Mouse (Mus musculus) embryo, embryonic 9.5 days (tissue): Measurements from ENCODE around the gene Emc8.

Source experiments
- DNase-seq: peaks from one replicate; pipeline ENCODE4 v3.0.0-alpha.2; 2017; ENCODE audit errors: extremely low spot score

Gene Emc8

DNA sequence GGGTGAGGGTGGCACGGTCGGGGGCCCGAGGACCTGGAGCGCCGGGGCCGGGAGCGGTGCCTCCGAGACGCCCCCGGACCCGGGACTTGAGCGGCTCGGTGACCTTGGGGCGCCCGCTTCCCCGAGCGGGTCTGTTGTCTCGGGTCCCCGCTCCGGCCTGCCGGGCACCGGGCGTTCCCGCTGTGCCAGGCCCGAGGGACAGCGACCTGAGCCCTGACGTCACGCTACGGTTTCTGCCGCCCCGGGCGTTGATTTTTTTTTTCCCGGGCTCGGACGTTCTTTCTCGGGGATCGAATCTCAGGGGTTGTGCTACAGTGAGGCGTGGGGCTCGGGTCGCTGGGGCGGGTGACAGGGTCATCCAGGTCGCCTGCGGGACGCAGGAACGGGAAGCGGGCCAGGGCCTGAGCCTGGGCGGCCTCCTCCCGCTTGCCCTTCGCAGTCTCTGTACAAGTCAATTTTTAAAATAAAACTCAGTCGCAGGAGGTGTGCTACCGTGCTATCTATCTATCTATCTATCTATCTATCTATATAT is at the start of gene Emc8:
TSS of gene Emc8 (minus strand) at position 200 of the 532 bp plus-strand sequence.
- DNase-seq = no peak

DNA sequence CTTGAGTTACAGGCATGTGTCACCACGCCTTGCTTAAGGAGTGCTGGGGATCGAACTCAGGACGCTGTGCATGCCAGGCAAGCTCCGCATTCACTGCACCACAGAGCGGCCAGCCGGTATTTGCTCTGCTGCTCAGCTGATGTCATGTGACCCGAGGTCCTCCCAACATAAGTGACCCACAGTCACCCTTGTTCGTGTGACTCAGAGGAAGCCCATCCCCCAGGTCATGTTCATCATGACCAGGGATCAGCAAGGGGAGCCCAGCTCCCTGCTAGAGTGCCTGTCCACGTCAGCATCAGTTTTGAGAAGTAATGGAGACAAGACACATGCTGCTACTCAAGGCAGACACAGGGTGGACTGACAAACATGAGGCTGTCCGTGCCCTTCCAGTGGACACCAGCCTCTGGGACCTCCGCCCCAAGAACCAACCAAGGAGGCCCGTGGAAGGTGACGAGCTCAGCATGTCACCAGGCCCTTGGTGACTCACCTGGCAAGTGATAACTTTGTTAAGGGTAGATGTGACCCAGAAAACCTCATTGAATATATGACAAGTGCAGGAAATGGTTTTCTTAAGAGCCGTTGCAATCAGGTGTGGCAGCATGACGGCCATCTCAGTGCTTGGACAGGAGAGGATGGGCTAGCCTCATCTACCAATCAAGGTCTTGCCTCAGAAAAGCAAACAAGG is 47.8 kb upstream of the Emc8 start:
- DNase-seq = no peak

DNA sequence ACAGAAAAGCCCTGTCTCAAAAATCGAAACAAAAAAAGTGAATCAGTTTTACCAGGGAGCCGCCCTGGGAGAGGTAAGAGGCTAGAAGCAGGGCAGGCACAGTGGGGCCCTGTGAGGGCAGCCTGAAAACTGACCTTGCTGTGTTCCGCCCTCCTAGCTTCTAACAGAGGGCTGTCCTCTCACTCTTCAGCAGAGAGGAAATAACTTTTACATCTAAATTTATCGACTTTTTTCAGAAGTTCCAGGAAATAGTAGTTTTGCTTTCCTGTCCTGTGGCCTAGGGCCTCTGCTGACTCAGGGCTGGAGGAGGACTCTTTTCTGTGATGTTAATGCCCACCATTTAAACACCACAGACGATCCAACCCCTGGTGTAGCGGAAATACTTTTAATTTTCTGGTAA is 46.8 kb upstream of the Emc8 start:
- no peak for DNase-seq

DNA sequence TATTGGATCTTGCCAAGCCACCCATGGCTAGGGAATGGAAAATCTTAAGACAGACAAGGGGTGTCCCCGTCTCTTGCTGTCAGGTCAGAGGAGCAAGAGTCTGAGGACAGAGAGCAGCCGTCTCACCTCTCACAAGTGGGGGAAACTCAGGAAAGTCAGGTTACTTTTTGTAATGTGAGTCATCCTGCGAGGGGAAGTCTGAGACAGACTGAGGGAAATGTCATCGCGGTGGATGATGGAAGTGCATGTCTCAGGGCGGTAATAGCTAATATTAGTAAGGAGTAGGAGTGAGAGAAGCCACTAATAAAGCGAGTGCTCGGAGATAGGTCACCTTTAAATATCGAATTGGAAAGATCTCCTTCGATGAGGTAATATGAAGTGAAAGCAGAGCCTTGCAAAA is 40.8 kb upstream of the Emc8 start:
- DNase-seq = no peak

DNA sequence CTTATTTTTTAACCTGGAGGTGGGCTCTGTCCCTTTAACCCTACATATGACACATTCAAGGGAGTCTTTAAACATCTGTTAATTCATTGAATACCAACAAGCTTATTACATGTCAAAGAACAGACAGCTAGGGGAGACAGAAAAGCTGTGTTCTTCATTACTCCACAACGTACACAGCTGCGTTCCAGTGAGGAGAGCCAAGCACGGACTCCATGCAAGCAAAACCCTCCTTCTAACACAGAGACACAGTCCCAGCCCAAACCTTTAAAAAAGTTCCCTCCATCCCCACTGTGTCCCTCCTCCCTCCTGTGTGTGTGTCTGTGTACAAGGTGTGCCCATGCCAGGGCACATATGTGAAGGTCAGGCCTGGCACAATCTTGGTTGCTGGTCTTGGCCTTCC is 37.8 kb upstream of the Emc8 start:
- no peak for DNase-seq

DNA sequence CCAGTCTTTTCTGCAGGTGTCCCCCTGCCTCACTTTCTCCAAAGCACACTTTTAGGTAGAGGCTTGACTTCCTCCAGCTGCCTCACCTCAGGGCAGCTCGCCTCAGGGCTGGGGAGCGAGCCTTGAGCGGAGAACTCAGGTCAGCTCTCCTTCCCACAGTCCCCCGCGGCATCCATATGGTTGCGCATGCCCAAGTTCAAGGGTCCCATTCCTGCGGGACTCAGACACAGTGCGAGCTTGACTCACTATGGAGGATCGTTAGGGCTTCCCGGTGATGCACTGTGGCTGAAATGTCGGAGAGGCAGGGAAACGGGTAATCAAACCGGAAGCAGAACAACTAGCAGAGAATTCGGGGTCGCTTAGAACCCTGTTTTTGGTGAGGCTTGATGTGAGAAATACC is 36.8 kb upstream of the Emc8 start:
- DNase-seq = no peak

DNA sequence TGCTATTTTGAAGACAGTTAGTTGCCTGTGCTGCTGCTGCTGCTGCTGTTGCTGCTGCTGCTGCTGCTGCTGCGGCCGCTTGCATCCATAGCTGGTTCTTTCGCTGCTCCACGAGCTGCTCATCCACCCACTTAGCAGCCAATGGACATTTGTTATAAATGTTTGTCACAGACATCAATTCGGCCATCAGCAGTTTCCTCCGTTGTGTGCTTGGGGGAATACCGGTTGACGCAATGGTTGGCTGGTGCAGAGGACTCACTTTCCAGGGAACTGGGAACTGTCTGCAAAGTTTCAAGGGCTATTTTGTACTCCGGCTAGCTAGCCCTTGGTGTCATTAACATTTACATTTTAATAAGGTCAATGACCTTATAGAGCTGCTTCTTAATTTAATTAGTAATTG is 35.8 kb upstream of the Emc8 start:
- no peak for DNase-seq

DNA sequence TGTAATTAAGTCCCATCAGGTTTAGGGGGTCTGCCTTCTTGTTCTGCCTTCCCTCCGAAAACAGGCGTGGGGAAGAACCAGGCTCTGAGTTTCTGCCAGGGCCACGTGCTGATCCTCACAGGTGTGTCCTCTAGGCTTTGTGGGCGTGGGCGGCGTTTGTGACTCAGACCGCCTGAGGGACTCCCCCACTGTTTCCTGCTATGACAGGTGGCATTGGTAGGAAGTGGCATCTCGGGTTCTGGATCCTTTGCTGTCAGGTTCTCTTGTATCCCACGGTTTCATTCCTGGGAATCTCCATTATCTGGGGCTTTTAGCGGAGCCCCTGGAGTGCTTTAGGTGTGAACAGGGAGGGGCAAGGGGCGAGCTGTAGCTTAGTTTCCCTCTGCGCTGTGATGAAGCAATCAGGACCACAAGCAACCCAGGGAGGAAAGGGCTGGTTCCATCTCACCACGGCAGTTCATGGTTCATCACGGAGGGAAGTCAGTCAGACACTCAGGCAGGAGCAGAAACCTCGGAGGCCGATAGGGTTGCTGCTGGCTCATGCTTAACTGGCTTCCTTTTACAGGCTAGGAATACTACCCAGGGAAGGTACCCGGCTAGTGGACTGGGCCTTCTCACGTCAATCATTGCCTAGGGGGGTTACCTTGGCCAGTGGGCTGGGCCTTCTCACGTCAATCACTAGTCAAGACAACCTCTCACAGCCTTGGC is 33.5 kb upstream of the Emc8 start:
- no peak for DNase-seq

DNA sequence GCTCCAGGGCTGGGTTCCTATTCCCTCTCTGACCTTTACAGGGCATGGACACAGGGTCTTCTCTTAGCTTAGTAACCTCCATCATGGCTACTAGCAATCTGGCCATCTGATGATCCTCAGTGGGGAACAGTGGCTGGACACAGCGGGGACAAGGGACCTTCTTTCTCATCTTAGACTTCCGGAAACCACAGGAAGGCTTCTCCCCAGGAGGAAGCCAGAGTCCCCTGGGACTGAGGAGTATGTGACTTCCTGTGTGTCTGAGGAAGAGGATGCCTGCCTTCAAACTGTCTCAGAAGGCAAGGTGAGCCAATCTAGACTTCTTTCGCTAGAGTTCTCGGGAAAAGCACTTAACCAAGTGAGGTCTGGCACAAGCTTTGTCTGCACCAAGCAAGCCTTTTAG is 31.7 kb upstream of the Emc8 start:
- DNase-seq = no peak

DNA sequence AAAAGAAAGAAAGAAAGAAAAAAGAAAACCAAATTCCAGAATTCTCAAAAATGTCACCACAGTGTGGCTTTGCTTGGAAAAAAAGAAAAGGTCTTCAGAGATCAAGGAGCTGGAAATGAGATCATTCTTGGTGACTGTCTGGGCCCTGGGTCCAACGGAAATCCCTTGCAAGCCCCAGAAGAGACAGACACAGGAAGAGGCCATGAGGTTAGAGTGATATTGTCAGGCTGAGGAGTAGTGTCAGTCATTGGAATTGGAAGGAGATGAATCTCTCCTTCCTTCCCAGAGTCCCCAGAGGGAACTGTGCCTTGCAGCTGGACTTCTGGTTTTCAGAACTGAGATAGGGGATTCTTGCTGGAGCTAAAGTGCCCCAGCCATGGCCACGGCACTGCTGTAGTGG is 31.2 kb upstream of the Emc8 start:
- no peak for DNase-seq

DNA sequence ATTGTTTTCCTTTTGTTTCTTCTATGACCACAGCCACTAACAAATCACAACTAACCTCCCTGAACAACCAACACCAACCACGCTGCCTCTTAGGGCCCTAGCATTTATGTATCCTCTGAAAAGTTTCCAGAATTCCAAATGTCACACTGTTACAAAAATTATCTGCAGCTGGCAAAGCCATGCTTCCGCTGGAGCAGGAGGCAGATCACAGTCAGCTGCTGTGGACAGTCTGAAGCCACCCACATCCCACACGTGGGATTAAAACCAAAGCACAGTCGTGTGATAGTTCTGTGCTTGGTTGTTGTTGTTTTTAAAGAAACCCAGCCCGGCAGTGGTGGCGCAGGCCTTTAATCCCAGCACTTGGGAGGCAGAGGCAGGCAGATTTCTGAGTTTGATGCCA is 30.7 kb upstream of the Emc8 start:
- no peak for DNase-seq

DNA sequence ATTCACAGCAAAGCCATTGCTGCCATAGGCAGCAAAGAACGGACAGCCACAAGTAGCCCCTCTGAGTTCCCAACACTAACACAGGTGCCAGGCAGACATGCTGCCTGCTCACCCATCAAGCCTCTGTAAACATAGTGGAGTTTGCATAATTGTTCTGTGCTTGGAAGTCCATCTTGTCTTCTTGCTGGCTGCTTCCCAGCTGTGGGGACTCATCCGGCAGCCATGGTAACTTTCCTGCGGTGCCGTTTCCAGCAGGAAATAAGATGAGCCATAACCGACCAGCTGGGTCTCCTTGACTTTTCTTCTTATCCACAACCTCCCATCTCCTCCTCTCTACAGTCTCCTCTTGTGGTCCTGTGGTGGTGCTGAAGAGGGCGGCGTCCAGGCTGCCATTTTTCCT is 30.1 kb upstream of the Emc8 start:
- no peak for DNase-seq

DNA sequence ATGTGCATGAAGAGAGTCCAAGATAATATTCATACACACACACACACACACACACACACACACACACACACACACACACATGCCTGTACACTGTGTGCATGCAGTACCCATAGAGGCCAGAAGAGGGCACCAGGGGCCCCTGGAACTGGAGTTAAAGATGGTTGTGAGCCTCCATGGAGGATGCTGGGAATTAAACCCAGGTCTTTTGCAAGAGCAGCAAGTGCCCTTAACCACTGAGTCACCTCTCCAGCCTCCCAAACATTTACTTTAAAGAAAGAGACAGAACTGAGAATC is 29.6 kb upstream of the Emc8 start:
- no peak for DNase-seq

DNA sequence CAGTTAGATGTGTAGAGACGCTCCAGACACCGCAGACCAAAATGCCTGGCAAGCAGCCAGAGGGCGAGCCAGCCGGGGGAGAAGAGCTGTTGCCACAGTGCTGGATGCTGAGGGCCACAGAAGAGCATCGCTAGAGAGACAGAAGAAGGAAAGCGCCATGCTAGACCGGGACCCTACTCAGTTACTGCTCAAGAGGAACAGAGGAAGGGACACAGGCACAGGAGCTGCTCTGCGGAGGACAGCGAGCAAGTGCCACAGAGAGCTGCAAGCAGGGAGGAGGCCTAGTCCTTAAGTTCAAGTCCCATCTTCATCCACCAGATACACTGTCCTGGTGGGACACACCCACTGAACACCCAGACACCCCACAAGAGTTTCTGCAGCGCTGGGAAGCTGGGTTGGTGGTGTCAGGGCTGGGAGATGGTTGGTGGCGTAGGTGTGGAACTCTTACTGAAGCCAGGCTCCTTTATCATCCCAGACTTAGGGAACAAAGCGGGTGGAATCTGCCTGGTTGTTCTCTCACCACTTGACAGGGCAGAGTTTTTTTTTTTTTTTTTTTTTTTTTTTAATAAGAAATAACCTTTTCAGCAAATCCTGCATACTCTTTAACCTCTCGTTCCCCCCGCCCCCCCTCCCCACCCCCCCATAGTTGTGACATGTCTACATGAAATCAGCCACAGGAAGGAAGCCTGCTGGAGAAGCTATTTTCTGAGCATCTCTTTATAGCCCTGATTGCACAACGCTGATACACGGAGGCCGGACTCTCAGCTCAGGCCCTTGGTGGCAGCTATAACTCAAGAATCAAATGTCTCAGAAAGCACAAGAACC is 29.0 kb upstream of the Emc8 start:
- no peak for DNase-seq

DNA sequence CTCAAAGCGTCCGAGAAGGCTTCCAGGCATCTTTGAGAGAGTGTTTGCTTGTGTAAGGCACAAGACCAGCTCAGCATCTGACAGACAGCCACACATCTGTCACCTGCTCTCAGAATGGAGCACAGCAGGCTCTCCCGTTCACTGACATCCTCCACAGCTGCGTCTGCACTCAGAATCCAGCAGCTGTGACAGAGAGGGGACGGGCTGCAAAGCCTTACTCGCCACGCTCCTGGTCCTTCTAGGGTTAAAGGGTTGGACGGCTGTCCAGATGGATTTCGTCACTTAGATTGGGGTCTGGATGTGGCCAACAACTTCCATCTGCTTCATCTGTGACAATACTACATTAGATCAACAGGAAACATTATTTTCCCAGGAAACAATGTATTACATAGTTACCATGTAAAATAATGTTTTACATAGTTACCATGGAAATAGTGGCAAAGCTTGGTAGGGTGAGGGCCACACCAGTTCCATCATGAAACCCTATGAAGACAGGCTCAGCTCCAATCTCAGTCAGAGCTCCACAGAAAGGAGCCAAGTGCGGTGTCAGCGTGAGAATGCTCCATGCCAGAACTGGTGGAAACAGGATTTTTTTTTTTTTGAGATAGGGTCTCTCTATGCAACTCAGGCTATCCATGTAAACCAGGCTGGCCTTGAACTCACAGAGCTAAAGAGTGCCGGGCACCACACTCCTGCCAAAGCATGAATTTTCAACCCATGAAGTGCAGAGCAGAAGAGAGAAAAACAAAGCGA is 28.2 kb upstream of the Emc8 start:
- DNase-seq = no peak

DNA sequence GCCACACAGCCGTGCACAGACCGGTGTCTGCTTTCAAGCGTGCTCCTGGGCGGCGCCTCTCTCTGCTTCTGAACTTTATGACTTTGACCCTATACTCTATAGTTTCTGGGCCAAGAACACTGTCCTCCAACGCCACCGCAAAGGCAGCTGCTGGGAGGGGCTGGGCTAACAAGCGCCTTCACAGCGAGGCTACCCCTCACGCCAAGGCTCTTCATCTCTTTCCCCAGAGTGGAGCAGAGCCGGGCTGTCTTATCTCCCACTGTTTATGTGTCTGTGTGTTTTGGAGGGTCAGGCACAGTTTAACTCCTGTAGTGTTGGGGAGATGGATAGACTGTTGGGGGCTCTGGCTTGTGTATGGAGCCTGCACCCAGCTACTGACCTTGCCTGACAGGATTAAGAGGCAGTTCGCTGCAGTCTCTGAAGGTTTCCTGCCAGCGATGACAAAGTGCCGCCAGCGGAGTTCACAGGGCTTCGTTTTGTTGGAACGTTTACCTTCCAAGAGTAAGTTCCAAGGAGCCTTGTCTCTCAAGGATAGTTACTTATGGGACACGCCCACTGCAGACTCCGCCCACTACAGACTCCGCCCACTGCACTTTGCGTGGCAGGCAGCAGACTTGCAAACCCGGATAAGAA is 25.6 kb upstream of the Emc8 start:
- DNase-seq = peak; percentile 45

DNA sequence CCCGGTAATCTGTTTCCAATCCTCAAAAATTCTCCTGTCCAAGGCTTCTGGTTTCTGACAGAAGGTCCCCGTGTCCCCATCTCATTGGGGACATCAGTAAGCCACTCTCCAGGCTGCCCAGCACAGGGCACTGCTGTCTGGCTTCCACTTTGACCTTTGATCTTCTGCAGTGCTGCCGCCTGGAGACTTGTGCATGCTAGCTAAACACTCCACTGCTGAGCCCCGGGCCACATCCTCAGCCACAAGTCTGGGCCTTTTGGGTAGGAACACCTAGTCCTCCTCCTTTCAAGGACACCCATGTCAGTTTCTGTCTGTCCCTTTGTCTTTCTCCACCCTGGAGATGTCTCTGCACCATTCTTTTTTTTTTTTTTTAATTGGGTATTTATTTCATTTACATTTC is 24.6 kb upstream of the Emc8 start:
- DNase-seq = no peak

DNA sequence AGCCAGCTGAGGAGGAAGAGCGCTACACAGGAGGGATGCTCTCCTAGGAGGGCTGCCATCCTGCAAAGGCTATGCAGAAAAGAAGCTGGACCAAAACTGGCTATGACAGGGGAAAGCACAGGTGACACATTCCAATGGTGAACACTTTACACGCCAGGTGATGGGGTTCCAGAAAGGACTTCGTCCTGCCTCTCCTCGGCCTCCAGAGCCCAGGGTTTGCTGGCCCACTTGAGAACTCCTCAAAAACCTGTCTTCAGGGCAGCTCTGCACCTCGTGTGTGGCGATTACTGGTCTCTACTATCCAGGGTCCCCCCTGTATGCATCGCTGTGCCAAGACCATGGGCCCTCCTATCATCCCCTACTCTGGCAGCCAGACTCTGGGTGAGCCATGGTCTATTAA is 20.1 kb upstream of the Emc8 start:
- DNase-seq = no peak

DNA sequence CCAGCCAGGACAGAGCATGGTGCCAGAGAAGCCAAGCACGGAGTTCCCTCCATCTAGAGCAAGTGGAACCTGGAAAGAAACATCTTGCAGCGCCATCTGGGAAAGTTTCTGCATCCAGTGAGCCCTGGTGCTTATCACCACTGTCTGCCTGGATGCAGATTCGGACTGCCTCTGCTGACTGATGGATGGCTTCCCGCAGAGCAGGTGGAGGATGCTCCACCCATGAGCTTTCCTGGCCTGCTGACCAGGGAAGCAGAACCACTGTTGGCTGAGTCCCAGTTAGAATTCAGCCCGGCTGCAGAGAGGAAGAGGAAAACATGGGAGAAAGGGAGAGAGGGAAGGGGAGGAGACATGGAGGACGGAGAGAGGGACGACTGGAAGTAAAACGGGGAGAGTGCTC is 19.4 kb upstream of the Emc8 start:
- no peak for DNase-seq

DNA sequence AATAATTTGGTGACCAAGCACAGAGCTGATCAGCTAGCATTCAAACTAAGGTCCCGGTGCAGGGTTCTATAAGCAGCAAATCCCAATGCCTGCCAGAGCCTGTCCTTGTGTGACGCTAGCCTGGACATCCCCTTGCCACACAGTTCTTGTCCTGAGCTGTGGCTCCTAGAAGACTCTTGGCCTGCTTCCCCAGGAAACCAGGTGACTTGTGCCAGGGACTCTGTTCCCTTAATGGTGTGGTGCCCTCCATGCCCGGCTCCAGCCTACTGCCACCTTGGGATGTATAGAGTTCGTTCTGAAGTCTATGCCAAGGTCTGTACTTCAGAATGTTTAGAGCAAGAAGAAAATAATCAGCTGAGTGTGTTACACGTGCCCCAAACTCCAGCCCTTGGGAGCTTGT is 18.2 kb upstream of the Emc8 start:
- no peak for DNase-seq

DNA sequence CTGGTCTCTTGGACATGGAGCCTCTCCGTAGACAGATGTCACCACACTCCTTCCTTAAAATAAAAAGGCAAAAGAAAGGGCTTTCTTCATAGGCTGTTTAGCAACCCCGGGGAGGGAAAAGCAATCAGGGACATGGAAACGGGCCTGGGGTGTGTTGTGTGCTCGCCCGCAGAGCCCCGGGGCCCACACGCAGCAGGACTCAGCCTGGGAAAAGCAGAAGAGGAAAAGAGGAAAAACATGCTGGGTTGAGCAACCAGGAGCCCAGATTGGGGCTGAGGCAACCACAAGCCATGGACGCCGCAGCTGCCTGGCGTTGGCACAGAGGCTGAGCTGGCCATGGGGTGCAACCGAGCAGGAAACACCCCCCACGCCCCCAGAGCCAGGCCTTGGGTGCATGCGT is 17.7 kb upstream of the Emc8 start:
- DNase-seq = no peak

DNA sequence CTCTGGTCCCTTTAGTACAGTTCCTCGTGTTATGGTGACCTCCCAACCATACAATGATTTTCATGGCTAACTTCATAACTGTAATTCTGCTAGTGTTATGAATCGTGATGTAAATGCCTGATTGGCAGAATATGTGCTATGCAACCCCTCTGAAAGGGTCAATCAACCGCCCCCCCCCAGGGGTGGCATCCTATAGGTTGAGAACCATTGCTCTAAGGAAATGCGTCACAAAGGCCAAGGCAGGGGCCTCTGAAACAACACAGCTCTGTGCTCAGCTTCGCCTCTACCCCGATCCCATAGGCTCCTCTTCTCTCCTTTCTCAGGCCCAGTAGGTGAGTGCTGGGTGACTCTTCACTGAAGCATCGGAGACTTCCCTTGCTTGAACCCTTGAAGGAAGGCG is 17.2 kb upstream of the Emc8 start:
- DNase-seq = no peak
